Mouse (Mus musculus) bone marrow macrophage, adult 2 months (primary cell): ENCODE results near the gene Galnt17.

Experiments used
- CTCF ChIP-seq: IDR thresholded peaks from 2 replicates; pipeline ENCODE4 v1.5.1; 2012; ENCODE audit warnings: low read depth, mild to moderate bottlenecking, low read length, moderate library complexity
- POLR2A ChIP-seq: IDR thresholded peaks from 2 replicates; pipeline ENCODE4 v1.6.1; 2012; ENCODE audit warnings: mild to moderate bottlenecking, low read depth, low read length, borderline replicate concordance

DNA sequence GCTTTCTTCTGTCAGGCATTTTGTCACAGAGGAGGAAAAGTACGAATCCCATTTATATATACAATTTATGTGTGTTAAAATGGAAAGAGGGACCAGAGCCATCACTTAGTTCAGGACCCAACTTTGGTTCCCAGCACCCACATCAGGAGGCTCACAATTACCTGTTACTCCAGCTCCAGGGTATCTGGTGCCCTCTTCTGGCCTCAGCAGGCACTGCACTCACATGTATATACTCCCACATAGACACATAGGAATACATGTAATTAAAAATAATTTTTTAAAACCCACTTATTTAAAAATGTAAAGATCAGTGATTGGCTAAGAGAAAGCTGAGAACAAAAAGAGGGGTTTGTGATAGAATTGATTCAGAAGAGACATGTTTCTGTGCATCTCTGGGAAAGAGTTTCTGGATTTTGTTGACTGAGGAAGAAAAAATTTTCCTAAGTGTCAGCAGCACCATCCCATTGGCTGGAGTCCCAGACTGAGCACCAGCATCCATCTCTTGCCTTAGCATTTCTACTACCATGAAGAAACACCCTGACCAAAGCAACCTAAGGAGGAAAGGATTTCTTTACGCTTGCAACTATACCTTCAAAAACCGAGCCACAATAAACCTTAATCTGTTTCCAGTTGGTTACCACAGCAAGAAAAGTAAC, 381.0 kb downstream of the Galnt17 start:
- TF ChIP-seq CTCF (no peak), POLR2A (no peak)
